Mouse (Mus musculus) spleen, adult 2 months (tissue): ENCODE data around the gene Slc36a1.

ENCODE experiments used
- CTCF ChIP-seq: fragments of 200-500 bp; IDR thresholded peaks from 2 replicates; pipeline ENCODE4 v1.5.1; 2011; ENCODE audit warnings: mild to moderate bottlenecking, inconsistent platforms; ENCODE audit not compliant: insufficient read depth, insufficient read length, insufficient replicate concordance; ENCODE audit errors: extremely low read depth
- POLR2A ChIP-seq: fragments of 200-500 bp; IDR thresholded peaks from 2 replicates; pipeline ENCODE4 v1.6.1; 2011; ENCODE audit warnings: low read depth, low read length, inconsistent platforms

DNA sequence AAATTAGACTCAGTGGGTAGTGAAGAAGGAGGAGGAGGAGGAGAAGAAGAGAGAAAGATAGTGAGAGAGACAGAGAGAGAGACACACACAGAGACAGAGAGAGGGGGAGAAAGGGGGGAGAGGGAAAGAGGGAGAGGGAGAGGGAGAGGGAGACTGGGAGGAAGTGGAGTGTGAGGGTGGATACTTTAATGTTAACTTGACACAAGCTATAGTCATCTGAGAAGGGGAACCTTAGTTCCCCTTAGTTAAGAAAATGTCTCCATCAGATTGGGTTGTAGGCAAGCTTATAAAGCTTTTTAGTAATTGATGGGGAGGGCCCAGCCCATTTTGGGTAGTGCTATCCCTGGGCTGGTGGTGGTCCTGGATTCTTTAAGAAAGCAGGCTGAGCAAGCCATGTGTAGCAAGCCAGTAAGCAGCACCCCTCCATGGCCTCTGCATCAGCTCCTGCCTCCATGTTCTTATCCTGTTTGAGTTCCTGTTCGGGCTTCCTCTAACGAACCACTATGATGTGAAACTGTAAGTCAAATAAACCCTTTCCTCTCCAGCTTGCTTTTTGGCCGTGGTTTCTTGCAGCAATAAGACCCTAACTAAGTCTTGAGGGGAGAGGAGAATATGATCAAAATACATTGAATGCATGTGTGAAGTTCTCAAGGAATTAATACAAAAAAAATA lies 49.6 kb upstream of the Slc36a1 start:
- no peak for TF ChIP-seq POLR2A
- no peak for TF ChIP-seq CTCF
